Mouse (Mus musculus) heart, postnatal 14 days (tissue): Measurements from ENCODE around the gene OR5BS1P. TPM values are rescaled to one million over a fixed set of nuclear protein-coding genes. Genes with fewer than 3 reads are reported as not detected.
"Not testable (repeated sequence)": the region's sequence is repeated elsewhere in the genome, so short reads cannot be mapped to it uniquely, and the experiment has no call there.

Source experiments
- DNase-seq, 2 experiments: peaks; one replicate each; pipeline ENCODE4 v3.0.0; 2021 to 2022
- intact Hi-C: fragments of 180-260 bp; cut with DNase I; formaldehyde crosslinking; loops from one replicate; pipeline ENCODE4 v1.15.1; 2025
- total RNA-seq, 2 experiments: library from RNA; stranded (reverse); gene quantifications; 2 replicates each; pipeline ENCODE4 v1.2.3; 2021

The OR5BS1P gene
- total RNA-seq, 2 experiments from 2014 or later = not detected

GRCm38 (mm10) chr15:98504514-98504913, 34.8 kb downstream of the OR5BS1P start:
- DNase-seq = peak; percentile 74 to 84
- intact Hi-C loops = loop anchor here (5.0 kb wide), 1 partner anchor 322 kb away; no protein-coding TSS in a partner anchor

- no peak for DNase-seq
- intact Hi-C loops = no loop called here
Observed at GRCm38 (mm10) chr15:98506253-98506957, 36.7 kb downstream of the OR5BS1P start.

- no peak for DNase-seq
- intact Hi-C loops = no loop called here
Observed at GRCm38 (mm10) chr15:98507321-98507720, 37.6 kb downstream of the OR5BS1P start.

- intact Hi-C loops = no loop called here
- DNase-seq = no peak
Observed at GRCm38 (mm10) chr15:98509387-98509786, 39.7 kb downstream of the OR5BS1P start.

- intact Hi-C loops = loop anchor here (5.0 to 10.0 kb wide), 3 partner anchors 107 to 1947 kb away; partner anchors contain the start of genes Pfkm and Senp1
Observed at GRCm38 (mm10) chr15:98510438-98511385, 41.0 kb downstream of the OR5BS1P start.

GRCm38 (mm10) chr15:98511386-98511928, 41.8 kb downstream of the OR5BS1P start:
- peak in 1 of 2 experiments; percentile 32 for DNase-seq
- intact Hi-C loops = loop anchor here (5.0 to 10.0 kb wide), 3 partner anchors 106 to 1946 kb away; partner anchors contain the start of genes Pfkm and Senp1

More at GRCm38 (mm10) chr15:98510438-98511385, 41.0 kb downstream of the OR5BS1P start:
- DNase-seq = peak; percentile 82 to 89

- DNase-seq = no peak
- intact Hi-C loops = loop anchor here (2.0 to 10.0 kb wide), 4 partner anchors 55 to 1945 kb away; partner anchors contain the start of genes Pfkm and Senp1
Observed at GRCm38 (mm10) chr15:98512232-98512631, 42.5 kb downstream of the OR5BS1P start.

- peak; percentile 66 to 77 for DNase-seq
- intact Hi-C loops = loop anchor here (2.0 to 10.0 kb wide), 4 partner anchors 54 to 1944 kb away; partner anchors contain the start of genes Pfkm and Senp1
Observed at GRCm38 (mm10) chr15:98512799-98513321, 43.2 kb downstream of the OR5BS1P start.

GRCm38 (mm10) chr15:98513676-98514075, 44.0 kb downstream of the OR5BS1P start:
- not testable (repeated sequence) for DNase-seq
- intact Hi-C loops = loop anchor here (2.0 to 10.0 kb wide), 4 partner anchors 53 to 1944 kb away; partner anchors contain the start of genes Pfkm and Senp1

GRCm38 (mm10) chr15:98514146-98514545, 44.5 kb downstream of the OR5BS1P start:
- intact Hi-C loops = loop anchor here (5.0 to 10.0 kb wide), 3 partner anchors 103 to 1943 kb away; partner anchors contain the start of genes Pfkm and Senp1
- no peak for DNase-seq

- not testable (repeated sequence) for DNase-seq
- intact Hi-C loops = loop anchor here (5.0 to 10.0 kb wide), 3 partner anchors 102 to 1942 kb away; partner anchors contain the start of genes Pfkm and Senp1
Observed at GRCm38 (mm10) chr15:98514845-98515244, 45.1 kb downstream of the OR5BS1P start.

- intact Hi-C loops = loop anchor here (10.0 kb wide), 1 partner anchor 423 kb away; the partner anchor contains the start of genes Pfkm and Senp1
- DNase-seq = peak; percentile 64 to 79
Observed at GRCm38 (mm10) chr15:98517380-98518355, 48.0 kb downstream of the OR5BS1P start.

GRCm38 (mm10) chr15:98521245-98521644, 51.5 kb downstream of the OR5BS1P start:
- intact Hi-C loops = no loop called here
- no peak for DNase-seq

GRCm38 (mm10) chr15:98526057-98526456, 56.4 kb downstream of the OR5BS1P start:
- intact Hi-C loops = no loop called here
- DNase-seq = no peak

- intact Hi-C loops = no loop called here
Observed at GRCm38 (mm10) chr15:98527056-98527771, 57.5 kb downstream of the OR5BS1P start.

GRCm38 (mm10) chr15:98528066-98528563, 58.4 kb downstream of the OR5BS1P start:
- intact Hi-C loops = no loop called here
- DNase-seq = no peak

More at GRCm38 (mm10) chr15:98527056-98527771, 57.5 kb downstream of the OR5BS1P start:
- DNase-seq = no peak
